Mouse (Mus musculus) G1E (cell line): Measurements from ENCODE around the gene Lrrc57.

Source experiments
- CTCF ChIP-seq: IDR thresholded peaks from 2 replicates; pipeline ENCODE4 v1.5.1; 2012; ENCODE audit warnings: low read depth, low read length, inconsistent platforms, mixed read lengths
- GATA1 ChIP-seq: IDR thresholded peaks from 2 replicates; pipeline ENCODE4 v1.6.1; 2012; ENCODE audit warnings: borderline replicate concordance, low read length, inconsistent platforms, mixed read lengths
- TAL1 ChIP-seq: conservative IDR thresholded peaks from 2 replicates; pipeline ENCODE4 v1.6.1; 2012; ENCODE audit warnings: low read depth, low read length, inconsistent platforms, mixed read lengths

DNA sequence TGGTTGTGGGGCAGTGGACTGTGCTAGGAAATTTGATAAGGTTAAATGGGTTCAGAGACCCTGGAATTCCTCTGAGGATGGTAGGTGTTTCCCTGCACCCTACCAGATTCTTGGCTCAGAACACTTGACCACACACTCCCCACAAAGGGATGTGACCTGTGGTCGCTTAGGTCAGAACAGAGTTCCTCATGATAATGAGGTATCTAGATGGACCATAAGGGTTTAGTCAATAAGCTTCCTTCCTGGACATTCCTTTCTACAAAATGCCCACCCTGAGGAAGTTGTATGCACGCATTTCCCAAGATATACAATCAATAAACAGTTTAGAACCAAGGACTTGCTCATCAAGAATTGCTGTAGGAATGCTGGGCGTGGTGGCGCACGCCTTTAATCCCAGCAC, 46.6 kb upstream of the Lrrc57 start:
- no peak for TF ChIP-seq CTCF
- TF ChIP-seq GATA1, result no peak
- TF ChIP-seq TAL1, result no peak
